Mouse (Mus musculus) limb, embryonic 15.5 days (tissue): Measurements from ENCODE around the gene Cct5. TPM values are rescaled to one million over a fixed set of nuclear protein-coding genes. Genes with fewer than 3 reads are reported as not detected.

Source experiments
- ATAC-seq: fragments of 200-750 bp; cut with Nextera tagmentation; 2 replicates; pipeline ENCODE4 v1.8.0; 2017; ENCODE audit warnings: low read depth, moderate TSS enrichment; ENCODE audit not compliant: insufficient number of reproducible peaks, low FRiP score, low TSS enrichment
- H3K27ac ChIP-seq: fragments of 300-500 bp; sonication (generic); 2 replicates; pipeline ENCODE4 v1.5.1; 2015; ENCODE audit warnings: moderate library complexity, mild to moderate bottlenecking, inconsistent platforms
- H3K27me3 ChIP-seq: fragments of 300-500 bp; sonication (generic); 2 replicates; pipeline ENCODE4 v1.6.1; 2015; ENCODE audit warnings: inconsistent platforms
- H3K36me3 ChIP-seq: fragments of 300-500 bp; sonication (generic); 2 replicates; pipeline ENCODE4 v1.6.1; 2015; ENCODE audit warnings: inconsistent platforms
- H3K4me1 ChIP-seq: fragments of 300-500 bp; sonication (generic); 2 replicates; pipeline ENCODE4 v1.6.1; 2015; ENCODE audit warnings: inconsistent platforms
- H3K4me2 ChIP-seq: fragments of 300-500 bp; sonication (generic); 2 replicates; pipeline ENCODE4 v1.6.1; 2015; ENCODE audit warnings: mild to moderate bottlenecking, inconsistent platforms
- H3K4me3 ChIP-seq: fragments of 300-500 bp; sonication (generic); 2 replicates; pipeline ENCODE4 v1.5.1; 2015; ENCODE audit warnings: mild to moderate bottlenecking, inconsistent platforms
- H3K9ac ChIP-seq: fragments of 300-500 bp; sonication (generic); 2 replicates; pipeline ENCODE4 v1.6.1; 2015; ENCODE audit warnings: inconsistent platforms
- H3K9me3 ChIP-seq: fragments of 300-500 bp; sonication (generic); 2 replicates; pipeline ENCODE4 v1.6.1; 2016; ENCODE audit warnings: inconsistent platforms
- WGBS: fragments of 180-500 bp; shearing (Covaris S2); methylation state at CpG from one replicate; pipeline ENCODE4 v1.1.7; 2015; 5-methylcytosine and 5-hydroxymethylcytosine counted together
- polyA plus RNA-seq: library from polyadenylated mRNA; unstranded; fragments of >200 nt; fragmentation: Nextera tagmentation; extraction: Ambion mirVana; gene quantifications from 2 replicates; pipeline ENCODE4 v1.2.1, GENCODE M21; 2015

Cct5 gene
- polyA plus RNA-seq, 1 experiment from 2014 or later = 453 TPM

DNA sequence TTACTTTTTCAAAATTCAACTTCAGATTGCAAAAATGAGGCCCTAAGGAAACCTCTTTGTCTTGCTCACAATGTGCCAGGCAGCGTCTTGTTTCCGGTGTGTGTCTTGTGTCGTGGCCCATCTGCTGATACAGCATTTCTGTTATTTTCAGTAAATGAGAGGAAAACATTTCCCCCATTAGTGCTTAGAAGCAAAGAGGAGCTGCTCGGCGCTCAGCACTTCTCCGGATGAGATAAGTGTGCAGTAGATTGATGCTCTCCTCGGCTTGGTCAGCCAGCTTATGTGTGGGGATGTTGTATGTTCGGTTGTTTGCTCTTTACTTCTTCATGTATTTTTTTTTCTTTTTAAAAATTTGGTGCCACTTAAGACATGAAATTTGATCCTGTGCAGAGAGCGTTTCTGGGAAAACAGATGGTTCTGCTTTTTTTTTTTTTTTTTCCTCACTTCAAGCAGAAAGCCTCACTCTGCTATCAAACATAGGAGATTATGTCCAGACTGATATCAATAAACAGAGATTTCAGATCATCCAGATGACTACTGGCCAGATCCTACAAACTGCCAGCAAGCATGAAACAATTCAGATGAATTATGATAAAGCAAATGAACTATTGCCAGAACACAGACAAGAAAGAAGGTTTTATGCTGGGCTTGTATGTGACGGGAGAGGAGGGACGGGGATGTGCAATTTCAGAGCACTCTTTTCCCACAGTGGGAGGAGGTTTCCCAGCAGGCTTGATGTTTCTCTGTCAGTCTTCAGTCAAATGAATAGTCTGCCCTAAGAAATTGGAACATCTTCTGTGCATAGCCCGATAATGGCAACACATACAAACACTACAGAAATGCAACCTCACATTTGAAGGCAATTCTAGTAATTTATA lies 25.9 kb upstream of the Cct5 start:
- H3K4me2 ChIP-seq = no peak overlapping the region
- no peaks in the 10 kb centered on the region for H3K9me3 ChIP-seq
- H3K27me3 ChIP-seq = no peaks in the 10 kb centered on the region
- WGBS = 35% methylated on average over 12 of the region's 12 CpGs
- H3K9ac ChIP-seq = no peak overlapping the region
- ATAC-seq = no peak
- peaks cover 9% of the 10 kb centered on the region; the same call in 1 of the 2 replicates for H3K4me1 ChIP-seq
- H3K27ac ChIP-seq = peak overlapping the region; percentile 59; the same call in 1 of the 2 replicates
- H3K36me3 ChIP-seq = 0 out of 2 replicates have a peak, but pooled peaks cover under 1% of the 10 kb centered on the region
- H3K4me3 ChIP-seq = no peak overlapping the region

- Histone ChIP-seq H3K9me3 (no peaks in the 10 kb centered on the region), H3K36me3 (peaks cover 32% of the 10 kb centered on the region), H3K9ac (no peak overlapping the region), H3K27ac (no peak overlapping the region), H3K4me2 (no peak overlapping the region), H3K4me3 (no peak overlapping the region), H3K4me1 (no peaks in the 10 kb centered on the region), H3K27me3 (no peaks in the 10 kb centered on the region)
- 86% methylated on average over 8 of the region's 8 CpGs for WGBS
- no peak for ATAC-seq
These were observed 17.9 kb upstream of the Cct5 start for GRCm38 (mm10) chr15:31619521-31619920.

DNA sequence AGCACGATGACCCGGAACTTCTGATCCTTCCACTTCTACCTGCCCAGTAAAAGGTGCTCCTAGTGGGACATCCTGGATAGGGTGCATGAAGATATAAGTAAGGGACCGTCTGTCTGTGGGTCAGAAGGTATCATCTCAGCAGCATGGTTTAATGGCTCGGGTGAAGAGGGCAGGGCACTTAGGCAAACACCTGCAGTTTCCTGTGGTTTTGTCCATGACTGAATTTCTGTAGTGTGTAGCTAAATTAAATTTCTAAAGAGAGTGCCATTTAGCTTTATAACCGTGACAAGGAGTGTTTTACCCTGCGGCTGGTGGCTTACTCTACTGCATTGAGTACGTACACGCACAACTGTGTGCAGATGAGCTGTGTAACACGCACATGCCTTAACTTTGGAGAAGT lies 15.7 kb upstream of the Cct5 start:
- WGBS = 89% methylated on average over 9 of the region's 9 CpGs

GRCm38 (mm10) chr15:31614666-31615065 lies 13.1 kb upstream of the Cct5 start:
- Histone ChIP-seq H3K4me2 (no peak overlapping the region), H3K27me3 (no peaks in the 10 kb centered on the region), H3K4me1 (peaks cover 7% of the 10 kb centered on the region; the same call in 1 of the 2 replicates), H3K9ac (no peak overlapping the region), H3K9me3 (no peaks in the 10 kb centered on the region), H3K36me3 (peaks cover 23% of the 10 kb centered on the region), H3K4me3 (no peak overlapping the region), H3K27ac (no peak overlapping the region)
- 35% methylated on average over 2 of the region's 2 CpGs for WGBS
- no peak for ATAC-seq

More for the DNA sequence above, 15.7 kb upstream of the Cct5 start:
- H3K27ac ChIP-seq = no peak overlapping the region
- no peak for ATAC-seq
- H3K9ac ChIP-seq = no peak overlapping the region
- H3K36me3 ChIP-seq = peaks cover 29% of the 10 kb centered on the region
- H3K9me3 ChIP-seq = no peaks in the 10 kb centered on the region
- no peak overlapping the region for H3K4me2 ChIP-seq
- no peaks in the 10 kb centered on the region for H3K27me3 ChIP-seq
- no peaks in the 10 kb centered on the region for H3K4me1 ChIP-seq
- H3K4me3 ChIP-seq = no peak overlapping the region

DNA sequence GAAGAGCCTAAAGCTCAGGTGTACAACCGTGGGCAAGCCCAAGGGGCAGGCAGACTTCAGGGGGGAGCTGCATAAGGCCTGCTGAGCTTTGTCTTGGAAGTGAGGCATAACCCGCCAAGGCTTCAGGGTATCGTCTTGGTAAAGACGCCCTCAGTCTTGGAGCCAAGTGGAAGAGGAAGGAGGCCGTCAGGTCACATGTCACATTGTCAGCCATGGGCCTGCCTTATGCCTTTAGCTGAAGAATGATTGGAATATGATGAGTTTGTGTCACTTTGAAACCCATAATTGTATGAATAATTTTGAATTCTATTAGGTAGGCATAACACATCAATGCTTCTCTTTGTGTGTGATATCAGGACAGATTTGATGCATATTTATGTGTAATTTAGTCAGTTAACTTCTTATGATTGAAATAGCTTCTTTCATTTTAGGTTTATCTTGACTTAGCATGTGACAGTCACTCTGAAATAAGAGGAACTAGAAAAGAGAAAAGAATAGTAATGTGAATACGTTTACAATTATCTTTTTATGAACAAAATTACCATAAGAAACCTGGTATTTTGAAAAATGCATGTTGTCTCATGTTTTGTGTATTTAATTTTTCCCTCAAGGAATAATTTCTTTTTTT lies 12.3 kb upstream of the Cct5 start:
- 82% methylated on average over 6 of the region's 6 CpGs for WGBS
- peaks cover 20% of the 10 kb centered on the region for H3K36me3 ChIP-seq

DNA sequence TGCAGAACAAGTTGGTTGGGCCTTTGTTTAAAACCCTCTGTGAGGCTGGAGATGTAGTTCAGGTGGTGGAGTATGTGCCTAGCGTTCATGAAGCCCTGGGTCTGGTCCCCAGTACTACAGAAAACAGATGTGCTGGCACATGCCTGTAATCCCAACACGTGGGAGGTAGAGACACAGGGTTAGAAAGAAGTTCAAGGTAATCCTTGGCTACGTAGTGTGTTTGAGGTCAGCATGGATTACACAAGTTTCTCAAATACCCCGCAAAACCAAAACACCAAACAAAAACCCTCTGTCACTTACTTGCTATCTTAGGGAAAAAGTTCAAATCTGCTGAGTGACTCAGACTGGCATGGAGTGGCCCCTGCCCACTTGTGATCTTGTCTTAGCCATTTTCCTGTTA lies 10.4 kb upstream of the Cct5 start:
- ATAC-seq = no peak
- no peak overlapping the region for H3K9ac ChIP-seq
- H3K4me1 ChIP-seq = peaks cover 7% of the 10 kb centered on the region; the same call in 1 of the 2 replicates
- H3K27me3 ChIP-seq = no peaks in the 10 kb centered on the region
- WGBS = 67% methylated on average over 4 of the region's 4 CpGs
- H3K9me3 ChIP-seq = no peaks in the 10 kb centered on the region
- H3K27ac ChIP-seq = no peak overlapping the region
- 0 out of 2 replicates have a peak, but pooled peaks cover 4% of the 10 kb centered on the region for H3K36me3 ChIP-seq
- no peak overlapping the region for H3K4me2 ChIP-seq
- no peak overlapping the region for H3K4me3 ChIP-seq

More for the DNA sequence above, 12.3 kb upstream of the Cct5 start:
- no peak overlapping the region for H3K27ac ChIP-seq
- H3K4me2 ChIP-seq = no peak overlapping the region
- peaks cover 7% of the 10 kb centered on the region; the same call in 1 of the 2 replicates for H3K4me1 ChIP-seq
- no peaks in the 10 kb centered on the region for H3K27me3 ChIP-seq
- no peak overlapping the region for H3K9ac ChIP-seq
- no peak overlapping the region for H3K4me3 ChIP-seq
- ATAC-seq = no peak
- H3K9me3 ChIP-seq = no peaks in the 10 kb centered on the region

DNA sequence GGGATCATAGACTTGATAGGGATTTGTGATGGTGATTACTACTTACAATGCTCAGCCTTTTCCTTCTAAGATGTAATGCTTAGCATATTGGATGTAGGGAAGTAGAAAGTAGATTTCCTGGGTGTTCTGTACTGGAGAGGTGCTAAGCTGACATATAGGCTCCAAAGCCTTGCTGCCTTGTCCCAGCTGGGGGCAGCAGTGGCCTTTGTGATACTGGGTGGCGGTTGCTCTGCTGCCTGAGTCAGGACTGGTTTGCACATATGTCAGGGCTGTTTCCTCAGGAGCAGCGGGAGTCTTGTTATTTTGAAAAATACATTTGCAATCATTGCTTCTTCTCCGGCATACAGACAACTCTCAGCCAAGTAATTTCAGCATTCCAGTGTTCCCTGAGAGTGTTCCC lies 9.4 kb upstream of the Cct5 start:
- no peak overlapping the region for H3K4me2 ChIP-seq
- no peak overlapping the region for H3K9ac ChIP-seq
- H3K27ac ChIP-seq = no peak overlapping the region
- no peaks in the 10 kb centered on the region for H3K9me3 ChIP-seq
- H3K4me3 ChIP-seq = no peak overlapping the region
- peaks cover 7% of the 10 kb centered on the region; the same call in 1 of the 2 replicates for H3K4me1 ChIP-seq
- ATAC-seq = no peak
- 56% methylated on average over 3 of the region's 3 CpGs for WGBS
- no peaks in the 10 kb centered on the region for H3K36me3 ChIP-seq
- no peaks in the 10 kb centered on the region for H3K27me3 ChIP-seq

GRCm38 (mm10) chr15:31606821-31607220 lies 5.2 kb upstream of the Cct5 start:
- Histone ChIP-seq H3K9ac (no peak overlapping the region), H3K4me2 (no peak overlapping the region), H3K36me3 (no peaks in the 10 kb centered on the region), H3K27ac (no peak overlapping the region), H3K27me3 (no peaks in the 10 kb centered on the region), H3K4me3 (no peak overlapping the region), H3K9me3 (no peaks in the 10 kb centered on the region), H3K4me1 (peaks cover 12% of the 10 kb centered on the region; the same call in 1 of the 2 replicates)
- no peak for ATAC-seq
- 62% methylated on average over 6 of the region's 6 CpGs for WGBS

DNA sequence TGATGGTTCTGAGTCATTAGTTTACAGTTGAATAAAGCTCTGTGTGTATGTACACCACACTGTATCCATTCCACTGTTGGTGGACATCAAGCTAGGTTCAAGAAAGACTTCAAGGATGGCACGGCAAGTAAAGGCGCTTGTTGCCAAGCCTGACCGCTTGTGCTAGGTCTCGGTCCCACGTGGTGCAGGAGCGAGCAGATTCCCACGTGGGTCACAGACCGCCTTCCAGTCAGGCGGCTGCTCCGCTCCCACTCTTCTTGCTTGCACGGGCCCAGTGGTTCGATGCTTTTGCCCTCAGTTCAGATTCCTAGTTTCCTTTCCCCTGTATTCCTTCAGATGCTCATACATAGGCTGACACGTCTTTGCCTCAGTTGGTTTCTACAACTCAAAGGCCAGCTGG lies 1.5 kb upstream of the Cct5 start:
- H3K4me1 ChIP-seq = peaks cover 22% of the 10 kb centered on the region
- H3K36me3 ChIP-seq = no peaks in the 10 kb centered on the region
- no peaks in the 10 kb centered on the region for H3K9me3 ChIP-seq
- H3K4me3 ChIP-seq = peak overlapping the region; percentile 74
- H3K27ac ChIP-seq = no peak overlapping the region
- H3K4me2 ChIP-seq = peak overlapping the region; percentile 52
- no peak for ATAC-seq
- 0 out of 2 replicates have a peak overlapping the region, but pooled peaks have one; percentile 23 for H3K9ac ChIP-seq
- no peaks in the 10 kb centered on the region for H3K27me3 ChIP-seq
- 83% methylated on average over 13 of the region's 13 CpGs for whole genome bisulfite sequencing

GRCm38 (mm10) chr15:31602426-31602825 lies 822 bp upstream of the Cct5 start:
- peaks cover 22% of the 10 kb centered on the region for H3K4me1 ChIP-seq
- peak overlapping the region; percentile 74 for H3K4me3 ChIP-seq
- peak overlapping the region; percentile 82 for H3K9ac ChIP-seq
- no peaks in the 10 kb centered on the region for H3K27me3 ChIP-seq
- WGBS = under 1% methylated on average over 15 of the region's 15 CpGs
- H3K9me3 ChIP-seq = no peaks in the 10 kb centered on the region
- peak overlapping the region; percentile 52 for H3K4me2 ChIP-seq
- peaks cover under 1% of the 10 kb centered on the region; the same call in 1 of the 2 replicates for H3K36me3 ChIP-seq
- H3K27ac ChIP-seq = peak overlapping the region; percentile 97
- ATAC-seq = 0 out of 2 replicates have a peak, but pooled peaks have one; percentile 56

GRCm38 (mm10) chr15:31601279-31601645 lies 342 bp downstream of the Cct5 start:
- peak overlapping the region; percentile 74 for H3K4me3 ChIP-seq
- peaks cover 22% of the 10 kb centered on the region for H3K4me1 ChIP-seq
- H3K4me2 ChIP-seq = peak overlapping the region; percentile 84
- H3K36me3 ChIP-seq = peaks cover 12% of the 10 kb centered on the region; the same call in 1 of the 2 replicates
- WGBS = 0% methylated on average over 33 of the region's 33 CpGs
- peak; percentile 67 for ATAC-seq
- H3K9me3 ChIP-seq = no peaks in the 10 kb centered on the region
- H3K27me3 ChIP-seq = no peaks in the 10 kb centered on the region
- peak overlapping the region; percentile 97 for H3K27ac ChIP-seq
- peak overlapping the region; percentile 83 for H3K9ac ChIP-seq

DNA sequence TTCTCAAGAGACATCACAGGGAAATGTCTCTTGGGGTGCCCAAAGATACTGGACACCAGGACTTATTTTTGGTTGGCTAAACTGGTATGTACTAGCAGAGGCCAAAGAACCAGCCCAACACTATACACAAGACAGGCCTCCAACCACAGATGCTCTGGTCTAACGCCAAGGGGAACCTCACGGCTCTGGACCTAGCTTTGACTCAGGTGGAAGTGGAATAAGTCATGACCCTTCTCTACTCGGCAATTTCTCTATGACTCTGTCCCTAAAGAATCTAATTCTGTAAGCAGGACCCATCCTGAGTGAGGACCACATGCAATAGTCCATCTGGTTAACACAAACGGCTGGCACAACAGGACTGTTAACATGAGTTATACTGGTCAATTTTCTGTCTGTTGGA lies 1.8 kb downstream of the Cct5 start:
- WGBS = 62% methylated on average over 4 of the region's 4 CpGs
- Histone ChIP-seq H3K27ac (no peak overlapping the region), H3K4me3 (peak overlapping the region; percentile 74; the same call in 1 of the 2 replicates), H3K27me3 (no peaks in the 10 kb centered on the region), H3K9me3 (no peaks in the 10 kb centered on the region), H3K36me3 (peaks cover 26% of the 10 kb centered on the region), H3K9ac (no peak overlapping the region), H3K4me1 (peaks cover 22% of the 10 kb centered on the region), H3K4me2 (peak overlapping the region; percentile 84)
- no peak for ATAC-seq
